Mouse (Mus musculus) liver, embryonic 11.5 days (tissue): ENCODE measurements around the gene Clybl. TPM values are rescaled to one million over a fixed set of nuclear protein-coding genes. Genes with fewer than 3 reads are reported as not detected.

Source experiments
- ATAC-seq: fragments of 200-750 bp; cut with Nextera tagmentation; replicated peaks from 2 replicates; pipeline ENCODE4 v1.8.0; 2017; ENCODE audit warnings: moderate number of reproducible peaks, mild to moderate bottlenecking, moderate TSS enrichment, moderate library complexity; ENCODE audit not compliant: low FRiP score
- DNase-seq: peaks from one replicate; pipeline ENCODE4 v3.0.0-alpha.2; 2017; ENCODE audit warnings: low spot score
- H3K27ac ChIP-seq: fragments of 300-500 bp; sonication (generic); 2 replicates; pipeline ENCODE4 v1.5.1; 2014; ENCODE audit warnings: mild to moderate bottlenecking, low read depth, low read length, control low read depth
- H3K27me3 ChIP-seq: fragments of 300-500 bp; sonication (generic); replicated peaks from 2 replicates; pipeline ENCODE4 v1.6.1; 2014; ENCODE audit warnings: low read length, mixed read lengths; ENCODE audit not compliant: control insufficient read depth, insufficient read depth
- H3K36me3 ChIP-seq: fragments of 300-500 bp; sonication (generic); 2 replicates; pipeline ENCODE4 v1.6.1; 2014; ENCODE audit warnings: mild to moderate bottlenecking, low read length, moderate library complexity, mixed read lengths; ENCODE audit not compliant: control insufficient read depth, insufficient read depth
- H3K4me1 ChIP-seq: fragments of 300-500 bp; sonication (generic); replicated peaks from 2 replicates; pipeline ENCODE4 v1.6.1; 2014; ENCODE audit warnings: low read length, mixed read lengths; ENCODE audit not compliant: control insufficient read depth, insufficient read depth
- H3K4me2 ChIP-seq: fragments of 300-500 bp; sonication (generic); 2 replicates; pipeline ENCODE4 v1.6.1; 2014; ENCODE audit warnings: mild to moderate bottlenecking, control low read depth, moderate library complexity
- H3K4me3 ChIP-seq: fragments of 300-500 bp; sonication (generic); 2 replicates; pipeline ENCODE4 v1.5.1; 2014; ENCODE audit warnings: low read depth, low read length, control low read depth
- H3K9ac ChIP-seq: fragments of 300-500 bp; sonication (generic); 2 replicates; pipeline ENCODE4 v1.6.1; 2014; ENCODE audit warnings: low read depth, low read length, control low read depth
- H3K9me3 ChIP-seq: fragments of 300-500 bp; sonication (generic); 2 replicates; pipeline ENCODE4 v1.6.1; 2016; ENCODE audit warnings: low read length, inconsistent platforms, mixed read lengths; ENCODE audit not compliant: control insufficient read depth
- WGBS: fragments of 180-500 bp; shearing (Covaris S2); extraction: QIAGEN DNeasy Blood & Tissue Kit; methylation state at CpG from one replicate; pipeline ENCODE4 v1.1.7; 2014; 5-methylcytosine and 5-hydroxymethylcytosine counted together
- polyA plus RNA-seq: library from polyadenylated mRNA; unstranded; fragments of >200 nt; fragmentation: Nextera tagmentation; extraction: Ambion mirVana; gene quantifications from 2 replicates; pipeline ENCODE4 v1.2.1, GENCODE M21; 2014

Clybl gene
- polyA plus RNA-seq, 1 experiment from 2014 or later: 44.4 TPM

DNA sequence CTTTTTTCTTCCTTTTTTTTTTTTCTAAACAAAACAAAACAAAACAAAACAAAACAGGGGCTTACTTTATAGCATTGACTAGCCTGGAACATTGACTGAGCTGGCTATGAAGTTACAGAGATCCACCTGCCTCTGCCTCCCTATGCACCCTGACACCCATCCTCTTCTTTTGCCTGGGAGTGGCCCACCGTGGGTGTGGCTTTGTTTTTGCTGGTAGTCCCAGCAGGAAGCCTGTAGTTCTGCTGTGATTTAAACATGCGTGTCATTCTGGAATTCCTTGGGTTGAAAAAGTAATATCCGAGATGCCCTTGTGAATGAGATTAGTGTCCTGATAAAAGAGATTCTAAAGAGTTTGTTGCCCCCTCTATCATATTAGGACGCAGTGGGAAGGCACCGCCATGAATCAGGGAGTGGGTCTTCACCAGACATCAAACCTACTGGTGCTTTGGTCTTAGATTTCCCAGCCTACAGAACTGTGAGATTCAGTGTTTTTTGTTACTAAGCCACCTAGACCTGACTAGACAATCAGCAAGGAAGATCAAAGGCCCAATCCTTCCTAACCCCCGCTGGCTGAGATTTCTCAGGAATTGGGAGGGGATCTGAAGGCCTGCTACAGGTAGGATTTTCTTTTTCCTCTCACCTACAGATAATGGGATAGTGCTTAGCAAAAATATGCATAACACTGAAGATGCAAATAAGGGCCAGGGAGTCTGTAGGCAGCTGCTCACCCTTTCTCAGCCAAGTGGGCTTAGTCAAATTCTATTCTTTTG, 160.3 kb downstream of the Clybl start:
- DNase-seq (no peak), ATAC-seq (no peak)
- no peak overlapping the region for H3K9ac ChIP-seq
- H3K27ac ChIP-seq: no peak overlapping the region
- no peaks in the 10 kb centered on the region for H3K9me3 ChIP-seq
- no peaks in the 10 kb centered on the region for H3K36me3 ChIP-seq
- H3K4me1 ChIP-seq: no peaks in the 10 kb centered on the region
- H3K4me3 ChIP-seq: no peak overlapping the region
- H3K27me3 ChIP-seq: no peaks in the 10 kb centered on the region
- H3K4me2 ChIP-seq: no peak overlapping the region
- 36% methylated on average over 6 of the region's 6 CpGs for whole genome bisulfite sequencing

DNA sequence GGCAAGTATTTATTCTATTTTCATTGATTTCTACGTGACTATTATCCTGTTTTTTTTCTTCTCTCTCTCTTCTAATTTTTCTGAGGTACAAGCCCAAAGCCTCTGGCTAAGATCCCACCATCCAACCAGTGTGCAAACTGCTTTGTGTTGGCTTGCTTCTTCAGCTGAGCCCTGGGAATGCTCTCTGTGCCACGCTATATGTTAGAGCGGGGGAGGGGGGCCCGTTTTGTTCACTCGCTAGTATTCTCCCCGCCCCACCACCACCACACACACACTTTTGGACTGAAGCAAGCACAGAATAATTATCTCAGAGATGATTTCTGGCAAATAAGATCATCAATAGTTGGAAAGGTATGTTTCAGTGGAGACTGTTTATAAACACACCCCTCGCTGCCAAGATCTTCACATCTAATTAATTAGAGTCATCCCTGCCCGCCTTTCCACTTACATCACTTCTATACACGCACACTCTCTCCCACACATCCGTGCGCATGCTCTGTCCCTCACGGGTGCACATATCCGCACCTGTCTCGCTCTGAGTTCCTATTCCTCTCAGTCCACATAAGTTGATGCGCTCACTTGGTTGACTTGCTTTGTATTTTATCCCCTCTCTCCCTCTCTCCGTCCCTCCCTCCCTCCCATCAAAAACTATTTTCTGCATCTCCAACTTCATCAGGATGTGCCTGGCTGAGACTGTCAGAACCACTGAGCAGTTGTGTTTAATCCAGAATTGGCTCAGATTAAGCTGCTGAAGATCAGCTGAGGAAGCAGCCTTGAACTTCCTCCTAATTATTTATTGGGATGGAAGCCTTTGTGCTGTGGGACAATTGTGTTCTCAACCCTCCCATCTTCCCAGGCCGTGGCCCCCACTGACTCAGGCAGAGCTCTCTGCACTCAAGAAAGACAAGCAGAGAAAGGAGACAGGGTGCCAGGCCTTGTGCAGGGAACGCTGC, 163.0 kb downstream of the Clybl start:
- H3K4me2 ChIP-seq: no peak overlapping the region
- no peaks in the 10 kb centered on the region for H3K36me3 ChIP-seq
- 81% methylated on average over 18 of the region's 18 CpGs for WGBS
- H3K9me3 ChIP-seq: no peaks in the 10 kb centered on the region
- no peak overlapping the region for H3K27ac ChIP-seq
- H3K4me3 ChIP-seq: no peak overlapping the region
- no peaks in the 10 kb centered on the region for H3K27me3 ChIP-seq
- no peaks in the 10 kb centered on the region for H3K4me1 ChIP-seq
- ATAC-seq (no peak), DNase-seq (no peak)
- no peak overlapping the region for H3K9ac ChIP-seq

DNA sequence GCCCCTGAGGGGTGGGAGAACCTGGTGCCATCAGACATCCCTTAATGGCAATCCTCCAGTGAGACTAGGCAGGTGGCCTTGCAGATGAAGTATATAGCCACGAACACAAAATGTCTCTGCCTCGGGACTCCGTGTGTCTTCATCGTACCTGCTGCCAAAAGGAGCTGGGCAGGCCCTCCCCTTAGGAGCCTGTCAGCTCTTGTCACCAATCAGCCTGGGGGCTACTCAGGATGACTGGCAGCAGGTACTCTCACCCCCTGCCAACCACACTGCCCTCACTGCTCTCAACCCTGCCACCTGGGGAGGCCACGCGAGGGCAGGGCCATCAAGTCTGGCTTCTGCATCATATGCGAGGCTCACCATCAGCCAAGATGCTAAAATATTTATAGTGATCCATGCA, 166.6 kb downstream of the Clybl start:
- Histone ChIP-seq H3K36me3 (no peaks in the 10 kb centered on the region), H3K9me3 (no peaks in the 10 kb centered on the region), H3K4me3 (no peak overlapping the region), H3K27me3 (no peaks in the 10 kb centered on the region), H3K27ac (no peak overlapping the region), H3K4me1 (no peaks in the 10 kb centered on the region), H3K4me2 (no peak overlapping the region), H3K9ac (no peak overlapping the region)
- DNase-seq: no peak
- 80% methylated on average over 7 of the region's 7 CpGs for WGBS
- ATAC-seq: no peak

DNA sequence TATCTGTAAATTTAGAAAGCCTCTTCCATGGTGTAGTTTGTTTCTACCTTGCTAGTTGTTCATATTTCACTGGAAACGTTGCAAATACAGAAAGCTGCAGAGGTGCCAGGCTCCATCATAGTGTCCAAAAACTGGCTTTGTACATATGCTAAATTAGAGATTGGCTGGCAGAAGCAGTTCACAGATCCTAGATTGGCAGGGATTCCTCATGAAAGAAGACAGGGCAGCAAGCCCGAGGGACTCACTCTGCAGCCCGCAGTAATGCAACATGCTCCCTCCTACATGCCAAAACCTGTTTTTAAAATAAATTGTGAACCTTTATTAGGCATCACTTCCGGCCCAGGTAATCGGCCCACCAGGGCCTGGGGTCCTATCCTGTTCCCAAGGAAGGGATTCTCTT, 167.8 kb downstream of the Clybl start:
- Histone ChIP-seq H3K9ac (no peak overlapping the region), H3K9me3 (no peaks in the 10 kb centered on the region), H3K4me3 (no peak overlapping the region), H3K36me3 (no peaks in the 10 kb centered on the region), H3K4me2 (no peak overlapping the region), H3K4me1 (no peaks in the 10 kb centered on the region), H3K27ac (no peak overlapping the region), H3K27me3 (no peaks in the 10 kb centered on the region)
- no peak for DNase-seq
- no peak for ATAC-seq
- WGBS: 80% methylated on average over 5 of the region's 5 CpGs

- no peak overlapping the region for H3K27ac ChIP-seq
- no peak overlapping the region for H3K4me2 ChIP-seq
- no peaks in the 10 kb centered on the region for H3K4me1 ChIP-seq
- H3K9me3 ChIP-seq: no peaks in the 10 kb centered on the region
- H3K4me3 ChIP-seq: no peak overlapping the region
- DNase-seq (no peak), ATAC-seq (no peak)
- no peaks in the 10 kb centered on the region for H3K27me3 ChIP-seq
- 90% methylated on average over 4 of the region's 4 CpGs for WGBS
- H3K9ac ChIP-seq: no peak overlapping the region
- H3K36me3 ChIP-seq: no peaks in the 10 kb centered on the region
These were observed 168.3 kb downstream of the Clybl start for GRCm38 (mm10) chr14:122349761-122350160.

- H3K9me3 ChIP-seq: no peaks in the 10 kb centered on the region
- no peak for DNase-seq
- WGBS: 84% methylated on average over 8 of the region's 8 CpGs
These were observed 169.3 kb downstream of the Clybl start for GRCm38 (mm10) chr14:122350766-122351165.

GRCm38 (mm10) chr14:122357316-122357715, 175.8 kb downstream of the Clybl start:
- no peak for ATAC-seq
- H3K27me3 ChIP-seq: no peaks in the 10 kb centered on the region

More at GRCm38 (mm10) chr14:122350766-122351165, 169.3 kb downstream of the Clybl start:
- no peak overlapping the region for H3K4me3 ChIP-seq
- no peaks in the 10 kb centered on the region for H3K4me1 ChIP-seq
- H3K36me3 ChIP-seq: no peaks in the 10 kb centered on the region
- no peak overlapping the region for H3K4me2 ChIP-seq
- H3K27me3 ChIP-seq: no peaks in the 10 kb centered on the region
- H3K27ac ChIP-seq: no peak overlapping the region
- no peak for ATAC-seq
- H3K9ac ChIP-seq: no peak overlapping the region

GRCm38 (mm10) chr14:122358592-122358991, 177.1 kb downstream of the Clybl start:
- H3K9ac ChIP-seq: no peak overlapping the region
- ATAC-seq (no peak), DNase-seq (no peak)
- no peaks in the 10 kb centered on the region for H3K9me3 ChIP-seq
- WGBS: 73% methylated on average over 3 of the region's 3 CpGs
- no peaks in the 10 kb centered on the region for H3K4me1 ChIP-seq
- no peaks in the 10 kb centered on the region for H3K27me3 ChIP-seq
- H3K4me2 ChIP-seq: no peak overlapping the region
- no peaks in the 10 kb centered on the region for H3K36me3 ChIP-seq
- no peak overlapping the region for H3K27ac ChIP-seq
- no peak overlapping the region for H3K4me3 ChIP-seq

More at GRCm38 (mm10) chr14:122357316-122357715, 175.8 kb downstream of the Clybl start:
- no peak overlapping the region for H3K9ac ChIP-seq
- H3K4me1 ChIP-seq: no peaks in the 10 kb centered on the region
- H3K36me3 ChIP-seq: no peaks in the 10 kb centered on the region
- no peak overlapping the region for H3K27ac ChIP-seq
- H3K9me3 ChIP-seq: no peaks in the 10 kb centered on the region
- 78% methylated on average over 4 of the region's 4 CpGs for WGBS
- H3K4me2 ChIP-seq: no peak overlapping the region
- no peak overlapping the region for H3K4me3 ChIP-seq
- no peak for DNase-seq
